In genomic region chr19:6936299-6936698, GRCm38 (mm10) we compare ENCODE assay signal across 11 mouse cellular contexts. TPM values are rescaled to one million over a fixed set of nuclear protein-coding genes. Genes with fewer than 3 reads are reported as not detected.
DNase-seq lines count a peak whose midpoint lies in the region; ATAC-seq and TF ChIP-seq lines count a peak whose summit lies in the region.
"Had no signal": no experiment of that assay in that cellular context is flagged by ENCODE, and none has a peak within 500 bp of the region (broad histone marks: within the 10 kb centered on the region; RNA-seq: fewer than 3 reads in every experiment).

No protein-coding gene starts in this region.

- ATAC-seq in forebrain, postnatal 0 days, result no peak
- ATAC-seq in forebrain, embryonic 16.5 days, result no peak
- ATAC-seq in lung, embryonic 14.5 days (ENCODE audit: insufficient read depth), result no peak
- ATAC-seq: inflammation-experienced regulatory T-cells, adult 6 months had no signal

- no peak overlapping the region for H3K9ac ChIP-seq in forebrain, postnatal 0 days
- H3K9ac ChIP-seq in forebrain, embryonic 16.5 days (replicated peaks; ENCODE audit: low read depth, low read length), result no peak overlapping the region
- H3K9ac ChIP-seq in lung, embryonic 14.5 days, result no peak overlapping the region

- DNase-seq in forebrain, postnatal 0 days, result no peak
- no peak for DNase-seq in lung, embryonic 14.5 days
- no peak for DNase-seq in lung, postnatal 10 days
- DNase-seq in R1 (ENCODE audit: low read depth, low spot score), result peak; percentile 68
- peak; percentile 63 for DNase-seq in splenic B cell, adult 2 months (ENCODE audit: low read depth, low spot score)
- DNase-seq in embryo, embryonic 9.5 days (ENCODE audit: extremely low spot score), result no peak
- no peak for DNase-seq in heart, postnatal 14 days
- DNase-seq: gastrocnemius, postnatal 36 days had no signal

- H3K9me3 ChIP-seq in forebrain, postnatal 0 days (ENCODE audit: low read length), result no peaks in the 10 kb centered on the region
- H3K9me3 ChIP-seq in forebrain, embryonic 16.5 days (ENCODE audit: control insufficient read depth, low read length), result no peaks in the 10 kb centered on the region
- no peaks in the 10 kb centered on the region for H3K9me3 ChIP-seq in lung, embryonic 14.5 days (ENCODE audit: low read depth, low read length)

- H3K4me2 ChIP-seq in forebrain, postnatal 0 days (ENCODE audit: low read depth), result no peak overlapping the region
- no peak overlapping the region for H3K4me2 ChIP-seq in forebrain, embryonic 16.5 days (ENCODE audit: low read length)
- no peak overlapping the region for H3K4me2 ChIP-seq in lung, embryonic 14.5 days
- H3K4me2 ChIP-seq: midbrain, embryonic 11.5 days had no signal

- intact Hi-C loops in heart, postnatal 14 days (cut with DNase I), result no loop called here

- WGBS in forebrain, postnatal 0 days, result 17% methylated on average over 3 of the region's 3 CpGs
- WGBS in forebrain, embryonic 16.5 days, result 23% methylated on average over 3 of the region's 3 CpGs
- 24% methylated on average over 3 of the region's 3 CpGs for WGBS in lung, embryonic 14.5 days

- H3K36me3 ChIP-seq in forebrain, postnatal 0 days (ENCODE audit: insufficient read depth), result peaks cover 7% of the 10 kb centered on the region; the same call in 1 of the 2 replicates
- H3K36me3 ChIP-seq in forebrain, embryonic 16.5 days (ENCODE audit: control insufficient read depth, insufficient read depth), result no peaks in the 10 kb centered on the region
- no peaks in the 10 kb centered on the region for H3K36me3 ChIP-seq in lung, embryonic 14.5 days (ENCODE audit: insufficient read depth)
- no peaks in the 10 kb centered on the region for H3K36me3 ChIP-seq in splenic B cell, adult 2 months (ENCODE audit: control insufficient read depth, insufficient read depth, low read length, poor library complexity, severe bottlenecking)

- peak; percentile 47 for TF ChIP-seq CTCF in forebrain, postnatal 0 days (IDR thresholded peaks at IDR 0.05; ENCODE audit: low read depth)
- peak; percentile 44 for TF ChIP-seq CTCF in lung, embryonic 14.5 days (IDR thresholded peaks at IDR 0.05; ENCODE audit: low read depth)

- H3K27ac ChIP-seq in forebrain, postnatal 0 days (ENCODE audit: low read depth, low read length), result no peak overlapping the region
- H3K27ac ChIP-seq in forebrain, embryonic 16.5 days (ENCODE audit: low read length), result no peak overlapping the region
- H3K27ac ChIP-seq in lung, embryonic 14.5 days (ENCODE audit: low read depth), result no peak overlapping the region

- H3K4me1 ChIP-seq in forebrain, postnatal 0 days (ENCODE audit: insufficient read depth), result peaks cover 24% of the 10 kb centered on the region
- H3K4me1 ChIP-seq in forebrain, embryonic 16.5 days (replicated peaks; ENCODE audit: control insufficient read depth, insufficient read depth, low read length), result peaks cover 39% of the 10 kb centered on the region
- peaks cover 6% of the 10 kb centered on the region; the same call in 1 of the 2 replicates for H3K4me1 ChIP-seq in lung, embryonic 14.5 days (ENCODE audit: insufficient read depth)

- no peak overlapping the region for H3K4me3 ChIP-seq in forebrain, postnatal 0 days (ENCODE audit: low read depth, low read length)
- H3K4me3 ChIP-seq in forebrain, embryonic 16.5 days (replicated peaks; ENCODE audit: low read length), result no peak overlapping the region
- H3K4me3 ChIP-seq in lung, embryonic 14.5 days (ENCODE audit: low read depth, low read length), result no peak overlapping the region

- peaks cover 27% of the 10 kb centered on the region for H3K27me3 ChIP-seq in forebrain, postnatal 0 days (ENCODE audit: insufficient read depth, low read length)
- H3K27me3 ChIP-seq in forebrain, embryonic 16.5 days (replicated peaks; ENCODE audit: control insufficient read depth, insufficient read depth, low read length), result peaks cover 46% of the 10 kb centered on the region
- peaks cover 50% of the 10 kb centered on the region for H3K27me3 ChIP-seq in lung, embryonic 14.5 days (ENCODE audit: insufficient read depth, low read length)
- no peaks in the 10 kb centered on the region for H3K27me3 ChIP-seq in splenic B cell, adult 2 months (ENCODE audit: control insufficient read depth, insufficient read depth, low read length, poor library complexity, severe bottlenecking)

RNA-seq across cellular contexts. Expression of gene Kcnk4, which starts 2.0 kb away (rescaled TPM):
- total RNA-seq in forebrain, postnatal 0 days (2014; rRNA removed), result 8.8 and 12.7 TPM in 2 replicates
- polyA plus RNA-seq in forebrain, postnatal 0 days (2015; fragmentation: Nextera tagmentation; extraction: Ambion mirVana), result 8.6 and 8.7 TPM in 2 replicates
- polyA plus RNA-seq in forebrain, embryonic 16.5 days (2015; fragmentation: Nextera tagmentation; extraction: Ambion mirVana), result 2.1 and 3.3 TPM in 2 replicates
- polyA plus RNA-seq in lung, embryonic 14.5 days (2014; fragmentation: Nextera tagmentation; extraction: Ambion mirVana), result 0.17 and 0.38 TPM in 2 replicates
- total RNA-seq in heart, postnatal 14 days (2021), result under 1 TPM in 1 of 2 experiments, not detected in 1; 0.26 TPM
- total RNA-seq: gastrocnemius, postnatal 36 days had no signal
- polyA plus RNA-seq: inflammation-experienced regulatory T-cells, adult 6 months; midbrain, embryonic 11.5 days had no signal

RNA-seq across cellular contexts. Expression of gene Bad, which starts 5.4 kb away (rescaled TPM):
- total RNA-seq in forebrain, postnatal 0 days (2014; rRNA removed), result 56.5 and 94.9 TPM in 2 replicates
- 95.3 and 111 TPM in 2 replicates for polyA plus RNA-seq in forebrain, postnatal 0 days (2015; fragmentation: Nextera tagmentation; extraction: Ambion mirVana)
- 87.9 and 88.4 TPM in 2 replicates for polyA plus RNA-seq in forebrain, embryonic 16.5 days (2015; fragmentation: Nextera tagmentation; extraction: Ambion mirVana)
- polyA plus RNA-seq in lung, embryonic 14.5 days (2014; fragmentation: Nextera tagmentation; extraction: Ambion mirVana), result 61.0 and 65.0 TPM in 2 replicates
- 10 to 100 TPM; 28.6 to 29.9 TPM for total RNA-seq in heart, postnatal 14 days (2021)

RNA-seq across cellular contexts. Expression of gene Gpr137, which starts 6.0 kb away (rescaled TPM):
- total RNA-seq in forebrain, postnatal 0 days (2014; rRNA removed), result 65.4 and 75.2 TPM in 2 replicates
- 68.5 and 77.6 TPM in 2 replicates for polyA plus RNA-seq in forebrain, postnatal 0 days (2015; fragmentation: Nextera tagmentation; extraction: Ambion mirVana)
- 46.3 and 52.5 TPM in 2 replicates for polyA plus RNA-seq in forebrain, embryonic 16.5 days (2015; fragmentation: Nextera tagmentation; extraction: Ambion mirVana)
- polyA plus RNA-seq in lung, embryonic 14.5 days (2014; fragmentation: Nextera tagmentation; extraction: Ambion mirVana), result 21.8 and 23.5 TPM in 2 replicates
- 10 to 100 TPM; 34.1 to 40.0 TPM for total RNA-seq in heart, postnatal 14 days (2021)

RNA-seq across cellular contexts. Expression of gene Catsperz, which starts 11.1 kb away (rescaled TPM):
- 0.71 and 1.6 TPM in 2 replicates for total RNA-seq in forebrain, postnatal 0 days (2014; rRNA removed)
- polyA plus RNA-seq in forebrain, postnatal 0 days (2015; fragmentation: Nextera tagmentation; extraction: Ambion mirVana), result 1.2 and 2.4 TPM in 2 replicates
- 0.37 and 0.89 TPM in 2 replicates for polyA plus RNA-seq in forebrain, embryonic 16.5 days (2015; fragmentation: Nextera tagmentation; extraction: Ambion mirVana)
- 2.2 and 2.3 TPM in 2 replicates for polyA plus RNA-seq in lung, embryonic 14.5 days (2014; fragmentation: Nextera tagmentation; extraction: Ambion mirVana)
- not detected for total RNA-seq in heart, postnatal 14 days (2021)
- total RNA-seq: gastrocnemius, postnatal 36 days had no signal
- polyA plus RNA-seq: midbrain, embryonic 11.5 days had no signal

RNA-seq across cellular contexts. Expression of gene Esrra, which starts 14.7 kb away (rescaled TPM):
- total RNA-seq in forebrain, postnatal 0 days (2014; rRNA removed), result 42.6 and 43.0 TPM in 2 replicates
- 6.4 and 8.4 TPM in 2 replicates for polyA plus RNA-seq in forebrain, postnatal 0 days (2015; fragmentation: Nextera tagmentation; extraction: Ambion mirVana)
- 16.1 and 18.8 TPM in 2 replicates for polyA plus RNA-seq in forebrain, embryonic 16.5 days (2015; fragmentation: Nextera tagmentation; extraction: Ambion mirVana)
- 3.1 and 4.2 TPM in 2 replicates for polyA plus RNA-seq in lung, embryonic 14.5 days (2014; fragmentation: Nextera tagmentation; extraction: Ambion mirVana)
- 100 to 1,000 TPM; 128 to 136 TPM for total RNA-seq in heart, postnatal 14 days (2021)

Comparison
In these comparisons a context has a peak if more than half of its experiments do, and no peak if none do; other contexts are left out.
1. DNase-seq: peak in R1 (single experiment) and splenic B cell, adult 2 months (single experiment); none in forebrain, postnatal 0 days (single experiment), lung, embryonic 14.5 days (single experiment), lung, postnatal 10 days (single experiment), embryo, embryonic 9.5 days (single experiment) and heart, postnatal 14 days (0 of 2).